Mouse (Mus musculus): ENCODE results near the gene Kirrel3.

Gene Kirrel3

DNA sequence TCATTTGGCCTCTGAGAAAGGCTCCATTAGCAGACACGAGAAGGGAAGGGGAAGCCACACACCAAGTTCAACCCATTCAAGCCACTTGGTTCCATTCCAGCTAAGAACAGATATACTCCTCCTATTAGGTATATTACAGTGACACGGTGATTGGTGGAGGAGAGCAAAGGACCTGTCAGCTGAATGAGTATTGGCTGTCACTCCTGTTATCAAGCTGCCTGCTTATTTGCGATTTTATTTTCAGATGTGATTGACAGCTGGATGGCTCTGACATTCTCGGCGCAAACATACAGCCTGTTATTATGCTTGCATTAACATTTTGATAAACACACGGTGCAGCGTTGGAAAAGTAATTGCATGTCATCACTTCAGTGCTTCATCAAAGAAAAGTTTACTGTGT, 118.1 kb downstream of the Kirrel3 start:
- no peak for DNase-seq (ENCODE audit: low spot score in 2 of 2)

DNA sequence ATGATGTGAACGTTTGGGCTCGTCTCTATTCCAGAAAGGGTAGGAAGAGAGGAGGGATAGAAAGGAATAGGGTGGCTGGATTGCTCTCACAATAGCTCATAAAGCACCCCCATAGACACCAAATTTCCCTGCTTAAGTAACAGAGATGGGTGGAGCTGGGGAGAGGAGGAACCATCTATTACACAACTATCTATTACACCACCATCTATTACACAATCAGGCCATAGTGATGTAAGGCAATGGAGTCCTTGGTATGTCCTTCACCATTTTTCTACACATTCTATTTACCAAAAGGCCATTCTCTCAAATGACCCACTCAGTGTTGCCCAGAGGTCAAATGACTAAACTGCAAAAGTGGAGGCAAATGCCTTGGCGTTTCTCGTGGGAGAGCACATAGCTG, 119.2 kb downstream of the Kirrel3 start:
- no peak for DNase-seq (ENCODE audit: low spot score in 2 of 2)

DNA sequence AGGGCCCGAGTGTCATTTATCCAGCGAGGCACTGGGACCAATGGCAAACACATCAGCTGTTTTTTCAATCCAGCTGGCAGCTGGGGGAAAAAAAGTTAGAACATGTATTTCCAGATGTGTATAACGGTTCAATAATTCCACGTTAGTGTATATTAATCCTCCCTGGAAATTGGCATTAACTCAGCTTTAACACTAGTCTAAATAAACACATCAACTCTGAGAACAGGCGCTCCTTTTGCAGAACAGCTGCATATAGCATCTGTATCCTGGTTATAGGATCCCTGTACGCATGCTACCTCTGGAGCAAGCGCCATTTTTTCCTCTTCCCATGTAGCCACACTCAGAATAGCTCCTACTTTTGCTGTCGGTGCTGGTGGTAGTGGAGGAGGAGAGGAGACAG, 119.8 kb downstream of the Kirrel3 start:
- DNase-seq (ENCODE audit: low spot score in 2 of 2), result no peak

DNA sequence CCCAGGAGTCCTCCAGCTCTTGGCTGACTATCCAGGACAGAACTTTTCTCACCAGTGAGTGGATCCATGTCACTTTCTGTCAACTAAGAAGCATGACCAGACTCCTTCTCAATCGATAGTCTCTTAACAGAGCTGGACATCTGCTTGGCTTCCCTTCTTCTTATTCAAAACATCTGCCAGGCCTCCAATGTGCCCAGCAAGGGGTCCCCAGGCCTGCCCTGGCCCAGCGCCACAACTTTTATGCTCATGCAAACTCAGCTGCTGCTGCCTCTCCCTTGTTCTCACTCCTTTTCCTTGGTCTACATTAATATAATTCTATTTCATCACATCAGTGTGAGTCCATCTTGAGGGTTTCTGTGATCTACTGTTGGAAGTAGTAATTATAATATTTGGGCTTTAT, 122.3 kb downstream of the Kirrel3 start:
- no peak for DNase-seq (ENCODE audit: low spot score in 2 of 2)

DNA sequence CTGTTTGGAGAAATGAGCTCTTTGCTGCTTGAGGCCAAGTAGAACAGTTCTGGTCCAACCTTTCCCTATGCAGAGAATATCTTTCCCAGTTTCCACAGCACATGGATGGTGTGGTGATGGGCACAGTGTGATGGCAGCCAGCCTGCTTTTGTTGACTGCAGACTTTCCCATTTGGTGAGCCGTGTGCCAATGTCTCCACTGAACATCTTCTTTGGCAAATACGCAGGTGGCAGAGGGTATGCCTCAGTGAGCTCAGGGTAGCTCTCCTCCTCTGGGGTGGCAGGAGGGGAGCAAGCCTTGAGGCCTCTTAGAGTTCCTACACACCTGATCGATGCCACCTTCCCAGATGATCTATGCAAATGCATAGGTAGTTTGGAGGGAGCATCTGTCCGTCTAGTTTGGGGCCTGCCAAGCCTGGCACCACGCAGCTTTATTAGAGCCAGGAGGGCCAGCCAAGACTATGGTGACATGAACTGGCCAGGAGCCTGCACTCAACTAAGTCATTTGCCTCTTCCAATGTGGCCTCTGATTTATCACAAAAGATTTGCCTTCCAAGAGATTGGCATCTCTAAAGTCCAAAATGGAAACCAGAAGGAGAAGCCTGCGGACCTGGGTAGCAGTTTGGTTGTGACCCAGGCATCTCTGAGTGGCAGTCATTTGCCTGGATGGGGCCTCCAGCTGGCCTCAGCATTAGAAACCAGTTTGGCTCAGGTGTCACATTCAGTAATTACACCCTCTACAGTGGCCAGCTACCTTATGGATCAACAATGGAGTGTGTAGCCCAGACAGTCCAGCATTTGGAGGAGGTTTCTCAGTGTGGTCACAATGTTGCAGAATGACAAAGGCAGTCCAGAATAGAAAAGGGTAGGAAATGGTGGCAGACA, 127.4 kb downstream of the Kirrel3 start:
- no peak for DNase-seq (ENCODE audit: low spot score in 2 of 2)

DNA sequence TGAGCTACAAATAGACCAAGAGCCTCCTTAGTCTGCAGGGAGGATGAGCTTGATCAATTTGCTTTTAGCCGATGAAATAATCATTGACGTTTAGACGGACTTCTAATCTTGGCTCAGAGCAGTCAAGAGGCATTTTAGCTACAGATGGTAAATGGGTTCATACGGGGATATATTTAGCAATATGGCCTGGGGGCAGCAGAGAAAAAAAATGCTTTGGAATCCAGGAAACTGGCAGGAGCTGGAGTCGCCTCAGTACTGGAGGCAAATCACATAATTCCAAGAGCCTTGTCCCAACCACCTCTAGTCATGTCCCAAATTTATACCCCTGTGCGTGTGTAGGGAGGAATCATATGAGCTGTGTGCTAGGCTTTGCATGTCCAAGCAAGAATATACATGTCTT, 132.4 kb downstream of the Kirrel3 start:
- no peak for DNase-seq (ENCODE audit: low spot score in 2 of 2)

DNA sequence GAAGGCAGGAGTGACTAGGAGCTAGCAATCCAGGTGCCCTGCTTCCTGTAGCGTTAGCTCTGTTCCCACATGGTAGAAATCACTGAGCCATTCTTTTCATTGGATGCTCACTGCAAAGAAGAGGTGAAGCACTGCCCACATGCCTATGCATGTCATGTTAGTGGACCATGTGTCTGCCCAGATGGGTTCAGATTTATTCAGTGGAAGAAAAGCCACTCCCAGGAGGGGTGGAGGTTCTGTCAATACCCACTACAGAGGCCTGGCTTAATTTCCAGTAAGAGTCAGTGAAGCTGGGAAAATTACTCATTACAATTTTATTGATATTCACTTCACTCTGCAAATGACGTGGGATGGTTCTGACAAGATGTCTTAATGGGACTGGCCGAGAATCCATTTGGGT, 134.2 kb downstream of the Kirrel3 start:
- DNase-seq (ENCODE audit: low spot score in 2 of 2), result no peak

DNA sequence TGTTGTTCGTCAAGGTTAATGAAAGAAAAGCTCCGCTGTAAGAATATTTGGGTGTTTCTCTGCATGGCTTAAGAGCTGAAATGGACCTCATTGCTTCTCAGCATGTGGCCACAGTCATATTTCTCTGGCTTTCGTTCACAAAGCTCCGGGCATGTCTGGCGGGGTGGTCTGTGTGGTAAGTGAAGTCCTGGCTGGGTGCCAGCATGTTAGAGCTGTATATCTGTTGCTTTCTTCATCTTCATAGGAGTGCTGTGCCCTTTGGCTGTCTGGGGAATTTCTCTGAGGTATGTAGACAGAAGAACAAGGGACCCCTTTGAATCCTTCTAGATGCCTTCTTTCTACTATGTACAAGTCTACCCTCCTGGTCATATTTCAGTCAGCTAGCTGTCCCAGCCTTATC, 137.8 kb downstream of the Kirrel3 start:
- no peak for DNase-seq (ENCODE audit: low spot score in 2 of 2)

DNA sequence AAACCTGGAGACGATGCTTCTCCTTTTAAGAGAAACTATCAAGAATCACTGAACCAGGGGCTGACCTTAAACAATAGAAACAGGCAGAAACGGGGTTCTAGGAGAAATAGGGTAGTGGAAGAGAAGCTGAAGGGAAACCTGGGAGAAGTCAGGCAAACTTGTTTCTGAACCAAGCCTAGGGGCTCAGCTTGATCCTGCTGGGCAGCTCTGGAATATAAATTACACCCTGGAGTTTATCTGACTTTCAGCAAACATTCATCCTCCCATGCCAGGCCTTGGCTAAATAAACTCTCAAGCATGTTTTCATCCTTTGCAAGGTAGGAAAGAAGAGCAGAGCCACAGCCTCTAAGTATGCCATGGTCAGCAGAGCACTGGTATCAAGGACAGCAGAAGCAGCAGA, 138.3 kb downstream of the Kirrel3 start:
- DNase-seq (ENCODE audit: low spot score in 2 of 2), result no peak

DNA sequence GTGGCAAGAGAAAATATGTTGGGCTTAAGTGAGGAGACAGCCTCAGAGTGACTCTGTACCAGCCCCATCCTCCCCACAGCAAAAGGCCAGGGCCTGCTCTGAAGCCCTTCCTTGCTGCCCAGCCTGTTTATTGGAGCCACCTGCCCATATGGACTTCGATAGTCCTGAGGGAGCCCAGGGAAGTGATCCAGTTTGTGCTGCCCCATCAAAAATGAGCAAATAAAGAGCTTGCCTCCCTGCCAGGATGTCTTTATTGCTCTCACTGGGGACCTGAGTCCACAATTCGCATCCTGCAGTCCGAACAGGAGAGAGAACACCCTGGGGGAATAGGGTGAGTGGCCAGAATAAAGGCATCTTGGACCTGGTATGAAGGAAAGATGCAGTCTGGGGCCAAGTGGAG, 143.1 kb downstream of the Kirrel3 start:
- no peak for DNase-seq (ENCODE audit: low spot score in 2 of 2)

DNA sequence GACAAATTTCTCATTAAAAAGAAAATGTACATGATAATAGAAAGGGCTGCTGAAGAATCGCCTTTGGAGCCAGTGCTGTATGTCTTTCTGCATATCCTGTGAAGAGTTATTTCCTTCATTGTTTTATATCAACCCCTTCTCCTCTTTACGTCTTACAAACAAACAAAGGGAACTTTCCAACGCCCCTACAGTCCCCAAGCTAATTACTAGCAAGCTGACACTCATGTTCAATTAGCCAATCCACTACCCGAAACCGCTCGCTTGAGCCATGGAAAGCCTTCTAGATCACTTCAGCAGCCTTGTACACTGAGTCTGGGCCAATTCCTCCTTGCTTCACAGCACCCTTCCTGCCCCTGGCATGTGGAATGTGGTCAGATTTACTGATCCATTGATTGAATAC, 150.0 kb downstream of the Kirrel3 start:
- no peak for DNase-seq (ENCODE audit: low spot score in 2 of 2)

DNA sequence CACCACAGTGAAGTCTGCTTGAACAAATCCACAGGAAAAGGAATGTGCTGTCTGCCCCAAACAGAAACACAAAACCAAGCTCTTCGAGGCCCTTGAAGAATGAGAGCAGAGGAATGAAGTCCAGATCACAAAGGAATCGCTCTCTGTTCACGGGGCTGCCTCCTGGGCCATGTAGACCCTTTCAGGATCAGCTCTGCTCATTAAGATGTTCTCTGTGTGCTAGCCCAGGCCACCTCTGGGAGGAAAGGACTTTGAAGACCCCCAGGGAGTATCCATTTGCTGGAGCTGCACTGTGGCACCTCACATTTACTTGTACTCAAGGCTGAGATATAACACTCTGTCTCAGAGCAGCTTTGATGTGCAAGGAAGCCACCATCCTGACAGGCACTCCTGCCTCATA, 158.2 kb downstream of the Kirrel3 start:
- DNase-seq (ENCODE audit: low spot score in 2 of 2), result no peak

DNA sequence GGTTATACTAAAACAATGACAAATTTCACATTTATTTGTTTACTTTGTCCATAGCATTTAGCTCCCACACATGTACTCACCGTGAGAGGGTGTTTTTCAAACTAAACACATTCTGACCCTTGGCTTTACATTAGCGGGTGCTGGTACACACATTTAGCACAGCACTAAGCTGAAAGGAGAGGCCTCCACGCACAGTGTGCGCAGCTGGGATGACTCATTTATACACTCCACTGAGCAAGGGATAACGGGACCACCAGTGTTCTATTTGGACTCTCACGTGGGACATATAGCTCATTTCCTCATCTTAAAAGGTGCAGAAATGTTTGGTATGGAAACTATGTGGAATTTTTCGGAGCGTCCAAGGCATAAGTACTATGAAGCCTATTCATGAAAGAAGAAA, 158.7 kb downstream of the Kirrel3 start:
- no peak for DNase-seq (ENCODE audit: low spot score in 2 of 2)

DNA sequence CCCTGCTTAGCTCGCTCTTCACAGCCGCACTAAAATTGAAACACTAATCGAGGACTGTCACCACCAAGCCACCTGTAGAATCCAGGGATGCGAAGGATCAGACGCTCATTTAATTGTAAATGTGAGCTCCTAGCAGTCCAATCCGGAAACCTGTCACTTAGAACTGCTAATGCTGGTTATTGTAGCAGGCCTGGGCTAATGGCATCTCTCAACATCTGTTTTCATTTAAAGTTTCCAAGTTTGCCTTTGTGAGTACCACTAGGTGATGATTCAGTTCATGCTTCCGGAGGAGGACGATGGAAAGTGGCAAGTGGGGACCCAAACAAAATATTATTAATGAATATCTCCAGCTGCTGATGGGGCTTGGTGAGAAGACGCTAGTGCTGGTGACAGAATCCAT, 161.1 kb downstream of the Kirrel3 start:
- no peak for DNase-seq (ENCODE audit: low spot score in 2 of 2)

DNA sequence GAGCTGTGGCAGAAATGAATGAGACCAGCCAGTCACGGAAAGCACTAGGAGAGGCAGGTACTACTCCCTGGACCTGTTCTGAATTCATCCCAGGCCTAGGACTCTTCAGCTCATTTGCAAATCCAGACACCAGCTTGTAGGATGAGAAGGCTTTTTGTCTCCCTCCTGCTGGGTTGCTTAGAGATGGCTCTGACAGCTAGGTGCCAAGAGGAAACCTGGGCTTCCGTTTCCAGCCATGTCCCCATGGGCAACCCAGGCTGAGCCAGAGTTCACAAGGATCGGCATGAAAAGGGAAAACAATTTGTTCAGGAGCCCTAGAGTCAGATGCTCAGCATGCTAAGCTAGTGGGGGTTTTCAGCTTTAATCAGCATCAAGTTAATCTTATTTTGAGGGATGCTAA, 166.6 kb downstream of the Kirrel3 start:
- DNase-seq (ENCODE audit: low spot score in 2 of 2), result no peak

DNA sequence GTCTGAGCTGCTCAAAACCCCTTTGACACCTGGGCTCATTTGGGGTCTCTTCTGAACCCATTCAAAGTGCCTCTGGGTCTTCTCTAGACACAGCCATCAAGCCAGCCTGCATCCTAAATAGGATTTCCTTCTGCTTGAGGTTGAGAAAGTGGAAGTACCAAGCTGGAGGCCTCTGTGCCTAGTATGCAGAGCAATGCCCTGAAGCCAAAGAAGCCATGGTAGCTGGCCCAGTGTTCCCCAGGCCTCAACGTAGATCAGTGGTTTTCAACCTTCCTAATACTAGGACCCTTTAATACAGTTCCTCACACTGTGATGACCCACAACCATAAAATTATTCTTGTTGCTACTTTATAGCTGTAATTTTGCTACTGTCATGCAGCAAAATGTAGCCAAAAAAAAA, 167.4 kb downstream of the Kirrel3 start:
- no peak for DNase-seq (ENCODE audit: low spot score in 2 of 2)

DNA sequence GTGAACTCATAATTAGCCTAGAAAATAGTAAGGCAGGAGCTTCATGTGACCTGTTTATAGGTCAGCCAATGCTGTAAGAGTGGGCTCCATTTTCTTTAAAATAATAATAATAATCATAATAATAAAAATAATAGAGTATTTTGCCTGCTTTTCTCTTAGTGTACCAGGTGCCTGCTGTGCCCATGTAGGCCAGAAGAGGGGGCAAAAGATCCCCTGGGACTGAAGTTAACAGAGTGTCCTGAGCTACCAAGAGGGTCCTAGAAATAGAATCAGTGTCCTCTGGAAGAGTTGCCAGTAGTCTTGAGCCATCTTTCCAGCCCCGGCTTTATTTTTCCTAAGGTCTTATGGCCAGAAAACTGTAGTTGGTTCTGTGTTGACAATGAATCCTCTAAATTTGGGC, 174.9 kb downstream of the Kirrel3 start:
- no peak for DNase-seq (ENCODE audit: low spot score in 2 of 2)

DNA sequence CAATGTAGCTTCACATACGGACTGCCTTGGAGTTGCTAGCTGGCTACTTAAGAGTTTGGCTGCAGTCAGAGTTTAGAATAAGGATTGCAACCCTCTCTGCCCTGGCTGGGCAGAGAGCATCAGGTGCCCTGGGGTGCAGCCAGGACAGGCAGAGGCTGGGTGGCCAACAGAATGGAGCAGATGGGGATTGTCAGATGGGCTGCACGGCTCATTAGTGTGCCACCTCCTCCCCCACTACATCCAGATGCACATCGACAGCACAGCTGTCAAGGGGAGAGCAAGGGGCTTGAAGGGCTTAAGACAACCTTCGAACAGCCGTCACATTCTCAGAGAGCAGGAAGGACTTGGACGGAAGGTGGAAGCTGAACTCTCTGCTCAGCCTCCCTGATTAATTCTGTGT, 177.7 kb downstream of the Kirrel3 start:
- no peak for DNase-seq (ENCODE audit: low spot score in 2 of 2)

DNA sequence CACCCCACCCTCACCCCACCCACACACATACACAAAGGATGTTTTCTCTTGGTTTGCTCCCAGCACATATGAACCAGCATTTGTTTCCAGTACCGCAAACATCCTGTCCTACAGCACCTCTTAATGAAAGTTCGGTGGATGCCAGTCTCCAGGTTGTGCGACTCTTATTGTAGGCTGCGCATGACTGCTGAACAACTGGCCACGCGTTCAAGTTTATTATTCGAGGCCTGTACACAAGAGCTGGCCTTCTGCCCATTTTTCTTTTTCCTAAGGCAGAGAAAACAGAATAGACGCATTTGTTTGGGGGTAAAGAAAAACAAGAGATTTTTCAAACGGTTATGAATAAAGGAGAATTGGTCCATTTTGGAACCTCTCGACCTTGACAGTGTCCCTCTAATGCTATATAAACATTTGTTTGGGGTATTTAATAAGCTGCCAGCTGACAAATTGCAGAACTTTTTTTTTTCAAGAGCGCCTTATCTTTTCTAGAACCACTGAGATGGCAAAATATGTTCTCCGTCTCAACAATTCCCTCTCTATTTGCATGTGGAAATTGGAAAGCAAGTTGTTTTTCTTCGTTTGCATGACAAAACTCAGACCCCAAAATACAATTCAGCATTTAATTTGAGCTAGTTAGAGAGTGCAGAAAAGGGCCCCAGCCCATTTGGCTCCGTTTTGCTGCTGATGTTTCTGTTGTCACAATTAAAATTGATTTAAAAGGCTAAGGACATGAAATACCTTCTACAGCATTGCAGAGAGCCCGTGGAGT, 179.9 kb downstream of the Kirrel3 start:
- DNase-seq (ENCODE audit: low spot score in 2 of 2), result no peak

DNA sequence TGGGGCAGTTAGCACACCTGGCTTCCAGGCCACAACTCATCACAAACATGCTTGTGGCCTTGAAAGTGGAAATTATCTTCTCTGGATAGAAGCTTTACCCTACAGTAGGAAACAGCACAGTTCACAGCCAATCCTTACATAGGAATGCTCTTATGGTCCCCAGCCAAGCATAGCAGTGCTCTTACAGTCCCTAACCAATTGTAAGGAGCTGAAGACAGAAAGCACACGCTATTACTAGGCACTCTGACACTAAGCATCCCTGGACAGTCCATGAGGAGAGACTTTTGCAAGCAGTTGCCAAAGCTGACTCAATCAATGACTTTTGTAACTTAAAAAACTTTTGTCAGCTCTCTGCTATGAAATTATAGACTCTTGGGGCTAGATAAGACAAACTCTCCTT, 181.5 kb downstream of the Kirrel3 start:
- no peak for DNase-seq (ENCODE audit: low spot score in 2 of 2)

DNA sequence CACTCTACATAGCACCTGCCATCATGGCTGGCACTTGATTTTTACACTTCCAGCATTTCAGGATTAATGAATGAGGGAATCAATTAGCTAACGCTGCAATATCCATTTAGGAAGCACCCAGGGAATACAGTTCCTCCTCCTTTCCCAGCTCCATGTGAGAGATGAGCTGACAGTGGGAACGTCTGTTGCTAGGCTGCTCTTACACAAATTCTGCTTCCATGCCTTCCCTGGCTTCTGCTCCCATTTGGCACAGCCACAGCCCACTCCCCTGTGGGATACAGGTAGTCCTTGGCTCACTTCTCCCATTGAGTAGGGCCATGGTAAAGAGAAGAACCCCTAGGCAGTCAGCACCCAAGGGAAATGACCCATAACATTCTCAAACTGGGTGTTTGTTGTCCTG, 185.2 kb downstream of the Kirrel3 start:
- DNase-seq (ENCODE audit: low spot score in 2 of 2), result no peak

DNA sequence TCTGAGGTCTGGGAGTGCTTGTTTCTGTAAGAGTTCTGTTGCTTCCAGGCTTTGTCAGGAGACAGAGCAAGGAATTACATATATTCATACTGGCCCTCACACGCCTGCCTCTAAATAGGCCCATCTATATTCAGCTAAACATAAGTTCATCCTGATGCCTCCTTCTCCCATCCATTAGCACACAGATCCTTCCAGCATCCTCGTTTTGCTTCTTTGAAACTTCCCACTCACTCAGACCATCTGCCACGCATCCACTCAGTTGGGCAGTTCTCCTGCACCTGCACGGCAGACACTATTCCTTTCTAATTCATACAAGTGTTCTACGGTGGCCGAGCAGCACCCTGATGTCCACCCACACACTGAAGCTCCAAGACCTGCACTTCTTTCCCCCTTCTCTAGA, 201.1 kb downstream of the Kirrel3 start:
- no peak for DNase-seq (ENCODE audit: low spot score in 2 of 2)

DNA sequence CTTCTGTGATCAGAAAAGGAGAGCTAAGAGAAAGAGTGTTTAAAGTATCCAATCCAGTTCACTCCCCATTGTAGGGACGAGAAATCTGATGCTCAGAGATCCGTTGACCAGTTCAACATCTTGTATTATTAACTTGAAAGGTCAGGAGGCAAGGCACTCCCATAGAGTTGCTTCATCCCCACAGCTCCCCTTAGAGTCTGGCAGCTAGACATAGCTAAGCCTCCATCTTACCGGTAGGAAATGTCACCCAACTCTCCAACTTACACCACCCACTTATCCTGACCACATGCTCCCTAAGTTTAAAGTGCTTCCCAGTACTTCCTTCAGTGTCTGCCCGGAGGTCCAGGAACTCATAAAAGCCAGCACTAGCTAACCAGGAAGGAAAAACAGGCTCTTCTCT, 202.7 kb downstream of the Kirrel3 start:
- no peak for DNase-seq (ENCODE audit: low spot score in 2 of 2)

All from spleen, postnatal 4 days (tissue).